Mouse (Mus musculus): ENCODE results near the gene Kyat3. TPM values are rescaled to one million over a fixed set of nuclear protein-coding genes. Genes with fewer than 3 reads are reported as not detected.
A peak's percentile ranks its signal among the peaks of the same experiment; 100 is the strongest.

The Kyat3 gene
- total and polyA plus RNA-seq, 3 experiments, result 11.7 to 25.6 TPM; not detected in 1

DNA sequence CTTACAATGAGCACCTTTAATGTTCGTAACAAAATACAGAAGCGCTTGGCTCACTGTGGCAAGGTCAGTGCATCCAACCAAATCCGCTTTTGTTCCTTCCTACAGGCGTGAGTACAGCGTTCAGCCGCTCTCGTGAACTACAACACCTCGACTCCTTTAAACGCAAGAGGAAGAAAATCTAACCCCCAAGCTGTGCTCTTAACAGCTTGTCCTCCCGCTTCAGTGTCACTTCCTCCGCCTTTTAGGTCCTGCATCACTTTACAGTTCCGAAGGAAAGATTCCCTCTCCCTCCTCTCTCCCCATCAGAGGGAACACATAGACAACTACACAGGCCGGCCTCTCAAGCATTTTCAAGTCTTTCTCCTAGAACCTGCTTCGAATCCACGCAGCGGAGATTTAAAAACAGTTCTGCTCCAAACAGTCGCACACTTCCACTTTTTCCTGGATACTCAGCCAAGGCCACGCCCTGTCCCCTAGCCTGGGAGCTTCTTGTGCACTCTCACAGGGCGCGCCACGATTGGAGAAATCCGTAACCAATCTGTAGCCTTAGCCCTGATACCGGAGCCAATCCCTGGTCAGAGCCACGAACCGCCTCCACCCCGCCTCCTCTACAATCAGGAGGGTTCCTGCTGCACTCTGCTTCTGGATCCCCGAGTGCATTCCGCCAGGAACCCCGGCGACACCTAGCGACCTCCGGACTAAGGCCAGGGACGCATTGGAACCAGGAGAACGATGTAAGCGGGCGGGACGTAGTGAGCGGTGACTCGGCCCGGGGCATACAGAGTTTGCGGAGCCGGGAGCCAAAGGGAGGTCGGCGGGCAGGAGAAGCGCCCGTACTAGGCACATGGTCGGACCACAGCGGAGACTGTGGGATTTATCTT lies at the start of gene Kyat3 (continued):
- TF ChIP-seq EP300 (IDR thresholded peaks at IDR 0.05; ENCODE audit: low read depth in 1 of 2, low read length in 2 of 2) (0 out of 4 replicates have a peak, but pooled peaks of 1 of the 2 experiments have one; percentile 28), USF1 (IDR thresholded peaks at IDR 0.05; ENCODE audit: low read depth, low read length) (no peak), KAT2A (conservative IDR thresholded peaks at IDR 0.05; ENCODE audit: low read depth, low read length) (no peak), JUND (IDR thresholded peaks at IDR 0.05; ENCODE audit: low read depth, low read length) (no peak), POLR2AphosphoS2 (IDR thresholded peaks at IDR 0.05; ENCODE audit: low read length) (no peak)

- H3K27ac ChIP-seq (ENCODE audit: control insufficient read depth, low read depth, low read length), result no peak overlapping the region
- peaks cover 0 to 2% of the 10 kb centered on the region in 2 experiments; a peak in 1 of 4 replicates for H3K27me3 ChIP-seq (ENCODE audit: control insufficient read depth in 1 of 2, insufficient read depth in 2 of 2, low read length in 2 of 2)
- H3K9ac ChIP-seq (ENCODE audit: control insufficient read depth, low read depth, low read length, poor library complexity, severe bottlenecking), result no peak overlapping the region
- H3K36me3 ChIP-seq (ENCODE audit: control insufficient read depth in 1 of 2, insufficient read depth in 2 of 2, low read length in 2 of 2), result no peaks in the 10 kb centered on the region
- H3K9me3 ChIP-seq (replicated peaks; ENCODE audit: insufficient read depth, low read length), result no peaks in the 10 kb centered on the region
- H3K4me3 ChIP-seq (ENCODE audit: control insufficient read depth in 1 of 2, insufficient read depth in 1 of 2, low read depth in 2 of 2, low read length in 2 of 2), result no peak overlapping the region
- no peak for TF ChIP-seq MYC (IDR thresholded peaks at IDR 0.05; ENCODE audit: low read depth, low read length)
- TF ChIP-seq SMC3 (IDR thresholded peaks at IDR 0.05; ENCODE audit: low read depth, low read length), result no peak
- TF ChIP-seq ZNF384 (IDR thresholded peaks at IDR 0.05; ENCODE audit: low read depth, low read length), result no peak
- TF ChIP-seq EP300 (IDR thresholded peaks at IDR 0.05; ENCODE audit: low read depth in 1 of 2, low read length in 2 of 2), result no peak
- no peak for TF ChIP-seq NELFE (IDR thresholded peaks at IDR 0.05; ENCODE audit: low read depth, low read length)
- TF ChIP-seq MEF2A (IDR thresholded peaks at IDR 0.05; ENCODE audit: extremely low read depth, insufficient replicate concordance, low read depth, low read length, poor library complexity, severe bottlenecking), result no peak
- no peak for TF ChIP-seq USF2 (IDR thresholded peaks at IDR 0.05; ENCODE audit: borderline replicate concordance in 1 of 2, insufficient read depth in 1 of 2, low read depth in 1 of 2, low read length in 2 of 2)
- TF ChIP-seq GATA1 (IDR thresholded peaks at IDR 0.05; ENCODE audit: low read depth, low read length), result no peak
- no peak for DNase-seq (ENCODE audit: low read depth, low spot score)
- no peaks in the 10 kb centered on the region for H3K79me2 ChIP-seq (ENCODE audit: control insufficient read depth, insufficient read depth, low read length, poor library complexity)
- no peaks in the 10 kb centered on the region for H3K4me1 ChIP-seq (ENCODE audit: control insufficient read depth in 1 of 2, insufficient read depth in 2 of 2, low read length in 2 of 2)
Observed at GRCm38 (mm10) chr3:142664723-142665122, 36.1 kb upstream of the Kyat3 start.

DNA sequence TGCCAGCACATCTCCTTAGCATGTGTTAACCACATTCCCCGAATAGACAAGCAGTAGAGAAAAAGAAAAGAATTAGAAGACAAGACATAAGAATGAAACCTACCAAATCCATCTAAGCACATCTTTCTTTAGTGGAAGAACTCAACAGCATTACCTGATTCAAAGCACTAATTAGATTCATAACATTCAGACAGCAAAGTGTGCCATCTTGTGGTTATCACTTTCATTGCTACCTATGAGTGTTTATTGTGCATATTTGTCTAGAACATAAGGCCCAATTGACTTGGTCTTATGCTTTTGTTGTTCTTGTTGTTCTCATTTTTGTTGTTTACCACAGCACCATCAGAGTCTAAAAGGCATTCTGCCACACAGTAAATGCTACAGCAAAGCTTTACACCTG lies 26.2 kb upstream of the Kyat3 start:
- Histone ChIP-seq H3K79me2 (ENCODE audit: control insufficient read depth, insufficient read depth, low read length, poor library complexity) (no peaks in the 10 kb centered on the region), H3K4me1 (ENCODE audit: control insufficient read depth in 1 of 2, insufficient read depth in 2 of 2, low read length in 2 of 2) (no peaks in the 10 kb centered on the region), H3K9ac (ENCODE audit: control insufficient read depth, low read depth, low read length, poor library complexity, severe bottlenecking) (no peak overlapping the region), H3K27ac (ENCODE audit: control insufficient read depth, low read depth, low read length) (no peak overlapping the region), H3K27me3 (ENCODE audit: control insufficient read depth in 1 of 2, insufficient read depth in 2 of 2, low read length in 2 of 2) (no peaks in the 10 kb centered on the region), H3K36me3 (ENCODE audit: control insufficient read depth in 1 of 2, insufficient read depth in 2 of 2, low read length in 2 of 2) (no peaks in the 10 kb centered on the region), H3K9me3 (replicated peaks; ENCODE audit: insufficient read depth, low read length) (no peaks in the 10 kb centered on the region), H3K4me3 (ENCODE audit: control insufficient read depth in 1 of 2, insufficient read depth in 1 of 2, low read depth in 2 of 2, low read length in 2 of 2) (no peak overlapping the region)
- TF ChIP-seq SMC3 (IDR thresholded peaks at IDR 0.05; ENCODE audit: low read depth, low read length) (peak; percentile 43), ZC3H11A (IDR thresholded peaks at IDR 0.05; ENCODE audit: low read depth, low read length) (0 out of 2 replicates have a peak, but pooled peaks have one; percentile 19), CTCF (IDR thresholded peaks at IDR 0.05 in 2 of 3, conservative IDR thresholded peaks at IDR 0.05 in 1 of 3; ENCODE audit: control insufficient read depth in 1 of 3, insufficient read depth in 1 of 3, low read depth in 2 of 3, low read length in 3 of 3, poor library complexity in 1 of 3, severe bottlenecking in 1 of 3) (peak in 1 of 3 experiments; percentile 57; a peak in 2 of 6 replicates), E2F4 (IDR thresholded peaks at IDR 0.05; ENCODE audit: borderline replicate concordance, low read depth, low read length) (no peak), ZKSCAN1 (IDR thresholded peaks at IDR 0.05; ENCODE audit: low read depth, low read length) (no peak), KAT2A (conservative IDR thresholded peaks at IDR 0.05; ENCODE audit: low read depth, low read length) (no peak), ZMIZ1 (IDR thresholded peaks at IDR 0.05; ENCODE audit: low read depth, low read length) (no peak), RAD21 (IDR thresholded peaks at IDR 0.05; ENCODE audit: low read depth, low read length) (peak; percentile 45), CHD2 (IDR thresholded peaks at IDR 0.05; ENCODE audit: low read length) (no peak), ETS1 (IDR thresholded peaks at IDR 0.05; ENCODE audit: low read depth, low read length) (no peak)
- DNase-seq (ENCODE audit: low read depth, low spot score), result peak; percentile 19

Data from MEL (cell line).